Mouse (Mus musculus) testis, adult 2 months (tissue): ENCODE measurements around the gene Slc12a6.

Experiments
- CTCF ChIP-seq: fragments of 200-500 bp; IDR thresholded peaks from 2 replicates; pipeline ENCODE4 v1.5.1; 2012; ENCODE audit warnings: low read depth, mild to moderate bottlenecking, inconsistent platforms, low read length, moderate library complexity; ENCODE audit not compliant: control insufficient read depth, insufficient read depth, insufficient replicate concordance
- POLR2A ChIP-seq: fragments of 200-500 bp; IDR thresholded peaks from 2 replicates; pipeline ENCODE4 v1.6.1; 2012; ENCODE audit warnings: low read depth, mild to moderate bottlenecking, inconsistent platforms, low read length, moderate library complexity; ENCODE audit not compliant: control insufficient read depth

DNA sequence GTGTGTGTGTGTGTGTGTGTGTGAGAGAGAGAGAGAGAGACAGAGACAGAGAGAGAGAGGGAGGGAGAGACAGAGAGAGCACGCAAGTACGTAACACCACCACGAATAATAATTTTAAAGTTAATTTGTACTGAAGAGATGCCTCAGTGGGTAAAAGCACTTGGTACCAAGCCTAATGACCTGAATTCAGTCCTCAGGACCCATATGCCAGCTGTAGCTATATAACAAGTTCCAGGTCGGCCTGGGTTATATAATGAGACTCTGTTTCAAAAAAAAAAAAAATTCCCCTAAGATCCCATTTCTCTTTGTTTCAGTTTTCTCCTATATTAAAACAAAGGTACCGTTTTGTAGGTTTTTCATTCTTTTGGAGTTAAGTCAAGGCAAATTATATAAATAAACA, 125.2 kb downstream of the Slc12a6 start:
- TF ChIP-seq POLR2A (no peak), CTCF (no peak)
